Mouse (Mus musculus) midbrain, embryonic 12.5 days (tissue): ENCODE data around the gene Gm10134. TPM values are rescaled to one million over a fixed set of nuclear protein-coding genes. Genes with fewer than 3 reads are reported as not detected.
A peak's percentile ranks its signal among the peaks of the same experiment; 100 is the strongest.
"Not testable (repeated sequence)": the region's sequence is repeated elsewhere in the genome, so short reads cannot be mapped to it uniquely, and the experiment has no call there.

Experiments used
- ATAC-seq: fragments of 200-750 bp; cut with Nextera tagmentation; 2 replicates; pipeline ENCODE4 v1.8.0; 2017; ENCODE audit warnings: low read depth, moderate TSS enrichment, moderate library complexity; ENCODE audit not compliant: low FRiP score
- H3K27ac ChIP-seq: fragments of 300-500 bp; sonication (generic); replicated peaks from 2 replicates; pipeline ENCODE4 v1.5.1; 2016; ENCODE audit warnings: mild to moderate bottlenecking
- H3K27me3 ChIP-seq: fragments of 300-500 bp; sonication (generic); 2 replicates; pipeline ENCODE4 v1.6.1; 2016; ENCODE audit warnings: mild to moderate bottlenecking
- H3K36me3 ChIP-seq: fragments of 300-500 bp; sonication (generic); 2 replicates; pipeline ENCODE4 v1.6.1; 2016
- H3K4me1 ChIP-seq: fragments of 300-500 bp; sonication (generic); 2 replicates; pipeline ENCODE4 v1.6.1; 2016
- H3K4me2 ChIP-seq: fragments of 300-500 bp; sonication (generic); replicated peaks from 2 replicates; pipeline ENCODE4 v1.6.1; 2016; ENCODE audit warnings: mild to moderate bottlenecking, moderate library complexity
- H3K4me3 ChIP-seq: fragments of 300-500 bp; sonication (generic); 2 replicates; pipeline ENCODE4 v1.5.1; 2016; ENCODE audit warnings: mild to moderate bottlenecking
- H3K9ac ChIP-seq: fragments of 300-500 bp; sonication (generic); replicated peaks from 2 replicates; pipeline ENCODE4 v1.6.1; 2016; ENCODE audit warnings: mild to moderate bottlenecking, moderate library complexity
- H3K9me3 ChIP-seq: fragments of 300-500 bp; sonication (generic); 2 replicates; pipeline ENCODE4 v1.6.1; 2016; ENCODE audit warnings: mild to moderate bottlenecking
- WGBS: fragments of 180-500 bp; shearing (Covaris S2); methylation state at CpG from one replicate; pipeline ENCODE4 v1.1.7; 2016; 5-methylcytosine and 5-hydroxymethylcytosine counted together
- polyA plus RNA-seq: library from polyadenylated mRNA; unstranded; fragments of >200 nt; fragmentation: Nextera tagmentation; extraction: Ambion mirVana; gene quantifications from 2 replicates; pipeline ENCODE4 v1.2.1, GENCODE M21; 2016

The Gm10134 gene
- 1.5 TPM in 1 of 2 replicates, not detected in the other for polyA plus RNA-seq

DNA sequence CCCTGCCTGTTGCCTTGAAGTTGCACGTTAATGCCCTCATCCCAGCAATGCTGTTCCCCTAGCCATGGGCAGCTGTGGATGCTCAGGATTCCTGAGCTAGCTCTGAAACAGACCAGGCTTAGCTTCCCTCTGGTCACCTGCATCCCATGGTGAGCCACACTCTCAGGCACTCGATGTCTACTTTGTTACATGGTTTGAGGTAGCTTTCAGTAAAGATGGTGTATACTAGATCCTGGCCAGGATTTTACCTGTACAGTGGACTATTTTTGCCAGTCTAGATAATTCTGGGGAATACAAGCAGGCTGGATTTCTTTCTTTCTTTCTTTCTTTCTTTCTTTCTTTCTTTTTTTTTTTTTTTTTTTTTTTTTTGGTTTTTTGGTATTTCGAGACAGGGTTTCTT, at the start of gene Gm10134:
TSS of gene Gm10134 (plus strand) at position 301 of the 400 bp plus-strand sequence.
- no peaks in the 10 kb centered on the region for H3K9me3 ChIP-seq
- no peak within 1 kb of the TSS for H3K4me3 ChIP-seq
- no peaks in the 10 kb centered on the region for H3K36me3 ChIP-seq
- H3K9ac ChIP-seq = no peak within 1 kb of the TSS
- no peaks in the 10 kb centered on the region for H3K4me1 ChIP-seq
- no peak within 1 kb of the TSS for H3K4me2 ChIP-seq
- H3K27me3 ChIP-seq = 0 out of 2 replicates have a peak, but pooled peaks cover 1% of the 10 kb centered on the region
- ATAC-seq = no peak
- H3K27ac ChIP-seq = no peak within 1 kb of the TSS
- 84% methylated on average over 3 of the region's 3 CpGs for WGBS

DNA sequence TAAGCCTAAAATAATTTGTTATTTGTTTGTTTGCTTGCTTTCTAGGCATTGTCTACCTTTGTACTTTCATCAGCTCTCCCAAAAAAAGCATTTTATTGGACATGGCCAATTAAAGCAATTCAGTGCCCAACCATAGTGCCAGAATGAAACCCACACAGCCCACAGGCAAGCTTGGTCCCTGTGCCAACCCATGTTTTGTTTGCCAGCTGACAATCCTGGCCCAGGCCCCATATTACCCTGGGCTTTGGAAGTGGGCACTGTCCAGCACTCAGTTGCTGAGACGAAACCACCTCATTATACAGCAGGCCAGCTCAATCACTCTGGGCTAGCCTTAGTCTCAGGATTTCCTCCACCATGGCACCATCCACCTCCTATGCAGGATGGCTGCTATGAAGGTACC, 49.3 kb upstream of the Gm10134 start:
- no peaks in the 10 kb centered on the region for H3K4me1 ChIP-seq
- no peak overlapping the region for H3K4me3 ChIP-seq
- H3K36me3 ChIP-seq = peaks cover 14% of the 10 kb centered on the region
- 65% methylated on average over 1 of the region's 1 CpGs for WGBS
- no peaks in the 10 kb centered on the region for H3K27me3 ChIP-seq
- H3K27ac ChIP-seq = no peak overlapping the region
- no peak overlapping the region for H3K9ac ChIP-seq
- no peaks in the 10 kb centered on the region for H3K9me3 ChIP-seq
- no peak for ATAC-seq
- no peak overlapping the region for H3K4me2 ChIP-seq

DNA sequence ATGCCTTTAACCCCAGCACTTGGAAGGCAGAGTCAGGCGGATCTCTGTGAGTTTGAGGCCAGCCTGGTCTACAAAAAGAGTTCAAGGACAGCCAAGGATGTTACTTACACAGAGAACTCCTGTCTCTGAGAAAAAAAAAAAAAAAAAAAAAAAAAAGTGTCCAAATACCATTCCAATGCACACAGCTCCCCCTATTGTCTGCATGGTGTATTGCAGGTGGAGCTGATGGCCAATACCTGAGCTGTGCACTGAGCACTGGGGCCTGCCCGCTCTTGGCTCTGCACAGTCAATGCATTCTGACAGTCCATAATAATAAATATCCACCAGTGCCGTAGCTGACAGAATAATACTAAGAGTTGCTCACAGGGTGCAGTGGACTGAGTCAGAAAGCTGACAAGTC, 42.0 kb upstream of the Gm10134 start:
- 47% methylated on average over 3 of the region's 3 CpGs for WGBS
- Histone ChIP-seq H3K27me3 (peaks cover 16% of the 10 kb centered on the region), H3K4me2 (no peak overlapping the region), H3K4me1 (peaks cover 22% of the 10 kb centered on the region), H3K9me3 (no peaks in the 10 kb centered on the region), H3K4me3 (no peak overlapping the region), H3K9ac (no peak overlapping the region), H3K36me3 (0 out of 2 replicates have a peak, but pooled peaks cover 2% of the 10 kb centered on the region), H3K27ac (no peak overlapping the region)
- ATAC-seq = no peak

DNA sequence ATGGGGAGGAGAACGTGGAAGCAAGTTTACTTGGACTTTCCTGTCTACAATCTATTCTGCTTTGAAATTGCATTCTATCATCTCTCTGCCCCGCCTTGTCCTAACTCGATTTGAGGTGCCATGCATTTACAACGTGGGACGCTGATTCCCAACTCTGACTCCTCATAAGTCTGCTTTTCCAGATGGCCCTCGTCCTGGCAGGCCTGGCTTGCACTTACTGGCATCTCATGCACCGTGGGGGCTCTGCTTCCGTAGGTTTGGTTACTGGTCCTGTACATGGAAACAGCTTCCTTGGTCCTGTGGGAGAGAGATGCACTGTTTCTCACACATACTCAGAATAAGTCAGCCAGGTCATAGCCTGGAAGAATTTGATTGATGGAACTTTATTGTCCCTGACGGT, 41.0 kb upstream of the Gm10134 start:
- 79% methylated on average over 9 of the region's 9 CpGs for WGBS
- no peak for ATAC-seq
- H3K27me3 ChIP-seq = peaks cover 16% of the 10 kb centered on the region
- no peak overlapping the region for H3K9ac ChIP-seq
- no peak overlapping the region for H3K27ac ChIP-seq
- H3K9me3 ChIP-seq = no peaks in the 10 kb centered on the region
- no peak overlapping the region for H3K4me3 ChIP-seq
- peaks cover 22% of the 10 kb centered on the region for H3K4me1 ChIP-seq
- no peak overlapping the region for H3K4me2 ChIP-seq
- H3K36me3 ChIP-seq = peaks cover 12% of the 10 kb centered on the region

DNA sequence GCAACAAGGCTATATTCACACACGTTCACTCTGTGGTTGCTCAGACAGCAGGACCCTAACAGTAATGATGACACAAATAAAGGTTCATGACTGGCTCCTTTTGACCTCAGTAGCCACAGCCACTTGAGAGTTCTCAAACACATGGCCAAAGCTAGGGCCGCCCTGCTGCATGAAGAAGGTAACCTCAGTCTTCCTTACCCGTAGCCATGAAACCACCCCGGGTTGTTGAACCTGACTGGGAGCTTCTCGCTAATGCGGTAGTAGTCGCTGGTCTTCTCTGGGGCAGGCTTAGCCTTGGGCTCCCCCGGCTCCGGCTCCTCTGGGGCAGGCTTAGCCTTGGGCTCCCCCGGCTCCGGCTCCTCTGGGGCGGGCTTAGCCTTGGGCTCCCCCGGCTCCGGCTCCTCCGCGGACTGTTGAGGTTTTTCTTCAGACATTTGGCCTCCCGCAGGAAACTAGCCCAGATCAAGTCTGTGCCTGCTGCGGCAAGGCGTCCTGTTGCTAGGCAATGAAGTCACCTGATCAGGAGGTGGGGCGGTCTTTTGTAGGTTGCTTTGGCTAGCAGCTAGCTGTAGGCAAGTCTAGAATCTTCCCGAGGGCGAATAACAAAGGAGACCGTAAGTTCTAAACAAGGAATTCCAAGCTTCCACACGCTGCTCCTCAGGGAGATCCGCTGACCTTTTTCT, 39.9 kb upstream of the Gm10134 start, which contains the start of gene 1700007K13Rik:
TSS of gene 1700007K13Rik (minus strand) at position 497 of the 683 bp plus-strand sequence.
- WGBS = 4% methylated on average over 25 of the region's 25 CpGs
- no peak within 1 kb of the TSS for H3K27ac ChIP-seq
- peaks cover 16% of the 10 kb centered on the region for H3K27me3 ChIP-seq
- H3K36me3 ChIP-seq = peaks cover 23% of the 10 kb centered on the region
- H3K9ac ChIP-seq = peak within 1 kb of the TSS; percentile 41; the same call in 1 of the 2 replicates
- peak; percentile 48; the same call in 1 of the 2 replicates for ATAC-seq
- H3K9me3 ChIP-seq = no peaks in the 10 kb centered on the region
- peak within 1 kb of the TSS; percentile 56 for H3K4me2 ChIP-seq
- H3K4me3 ChIP-seq = peak within 1 kb of the TSS; percentile 27
- H3K4me1 ChIP-seq = peaks cover 22% of the 10 kb centered on the region

DNA sequence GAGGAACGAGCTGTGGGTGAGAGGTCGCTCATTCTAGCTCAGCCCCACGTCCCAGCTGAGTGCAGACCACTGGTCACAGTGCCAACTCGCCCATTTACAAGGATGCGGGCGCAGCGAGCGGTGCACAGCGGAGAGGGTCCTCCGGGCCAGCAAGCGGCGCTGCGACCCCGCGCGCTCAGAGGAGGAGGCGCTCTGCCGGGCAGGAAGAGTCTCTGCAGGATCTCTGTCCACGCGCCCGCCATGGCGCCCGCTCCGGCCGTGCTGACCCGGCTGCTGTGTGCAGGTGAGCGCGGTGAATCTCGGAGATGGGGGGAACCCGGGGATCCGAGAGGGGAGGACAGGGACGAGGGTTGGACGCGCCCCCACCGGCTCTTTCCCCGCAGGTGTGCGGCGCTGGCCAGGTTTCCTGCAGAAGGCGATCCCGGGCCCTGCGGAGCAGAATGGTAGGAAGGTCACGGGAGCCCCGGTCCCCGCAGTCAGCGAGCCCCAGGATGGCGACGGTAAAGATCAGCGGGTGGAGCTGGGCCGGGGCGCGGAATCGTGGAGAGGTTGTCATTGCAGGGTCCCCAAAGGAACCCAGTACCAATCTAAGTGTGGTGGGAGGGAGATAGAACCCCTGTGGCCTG, 37.9 kb upstream of the Gm10134 start, which contains the start of gene Mrps2:
TSS of gene Mrps2 (plus strand) at position 207 of the 626 bp plus-strand sequence.
- Histone ChIP-seq H3K9me3 (no peaks in the 10 kb centered on the region; the same call in 1 of the 2 replicates), H3K4me1 (peaks cover 22% of the 10 kb centered on the region), H3K4me2 (peak within 1 kb of the TSS; percentile 83), H3K9ac (peak within 1 kb of the TSS; percentile 90), H3K4me3 (peak within 1 kb of the TSS; percentile 75), H3K27me3 (peaks cover 16% of the 10 kb centered on the region), H3K36me3 (peaks cover 43% of the 10 kb centered on the region), H3K27ac (no peak within 1 kb of the TSS)
- peak; percentile 88 for ATAC-seq
- WGBS = under 1% methylated on average over 51 of the region's 52 CpGs

DNA sequence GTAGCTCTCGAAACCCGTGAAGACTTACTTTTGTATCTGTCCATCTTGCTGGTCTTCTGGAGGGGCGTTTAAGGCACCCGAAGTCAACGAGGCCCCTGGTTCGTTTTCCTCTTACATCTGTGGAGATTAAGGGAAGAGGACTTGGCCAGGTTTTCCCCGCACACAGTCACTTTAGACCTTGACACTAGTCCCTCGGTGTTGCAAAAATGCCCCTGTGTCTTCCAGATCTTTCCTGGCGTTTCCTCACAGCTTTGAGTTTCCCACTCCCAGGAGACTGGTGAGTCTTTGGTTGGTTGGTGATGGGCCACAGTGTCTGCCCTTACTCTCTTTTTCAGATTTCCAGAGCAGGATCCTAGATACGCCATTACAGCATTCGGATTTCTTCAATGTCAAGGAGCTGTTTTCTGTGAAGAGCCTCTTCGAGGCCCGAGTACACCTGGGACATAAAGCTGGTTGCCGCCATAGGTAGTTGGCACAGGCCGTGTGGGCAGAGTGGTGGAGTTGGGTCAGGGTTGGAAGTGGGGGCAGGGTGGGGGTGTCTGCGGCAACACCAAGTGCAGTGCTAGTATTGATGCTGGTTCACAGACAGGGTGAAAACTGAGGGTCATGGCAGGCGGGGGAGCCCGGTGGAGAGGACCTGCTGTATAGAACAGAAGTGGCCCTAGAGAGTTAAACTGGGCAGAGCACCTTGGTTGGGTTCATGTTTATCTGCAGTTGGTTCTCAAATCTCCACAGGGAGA, 37.2 kb upstream of the Gm10134 start:
- ATAC-seq = no peak
- 54% methylated on average over 18 of the region's 18 CpGs for WGBS

DNA sequence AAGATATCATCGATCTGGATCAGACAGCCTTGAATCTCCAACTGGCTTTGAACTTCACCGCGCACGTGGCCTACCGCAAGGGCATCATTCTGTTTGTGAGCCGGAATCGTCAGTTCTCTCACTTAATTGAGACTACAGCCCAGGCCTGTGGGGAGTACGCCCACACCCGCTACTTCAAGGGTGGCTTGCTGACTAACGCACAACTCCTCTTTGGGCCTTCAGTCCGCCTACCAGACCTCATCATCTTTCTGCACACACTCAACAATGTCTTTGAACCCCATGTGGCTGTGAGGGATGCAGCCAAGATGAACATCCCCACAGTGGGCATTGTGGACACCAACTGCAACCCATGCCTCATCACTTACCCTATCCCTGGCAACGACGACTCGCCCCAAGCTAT, 36.4 kb upstream of the Gm10134 start:
- Histone ChIP-seq H3K4me3 (no peak overlapping the region), H3K27me3 (peaks cover 16% of the 10 kb centered on the region), H3K27ac (no peak overlapping the region), H3K9ac (no peak overlapping the region), H3K36me3 (peaks cover 46% of the 10 kb centered on the region), H3K9me3 (no peaks in the 10 kb centered on the region; the same call in 1 of the 2 replicates), H3K4me1 (peaks cover 22% of the 10 kb centered on the region), H3K4me2 (no peak overlapping the region)
- 97% methylated on average over 14 of the region's 14 CpGs for WGBS
- ATAC-seq = no peak

More for the DNA sequence above, 37.2 kb upstream of the Gm10134 start:
- Histone ChIP-seq H3K4me2 (peak overlapping the region; percentile 83), H3K9ac (peak overlapping the region; percentile 90), H3K27me3 (peaks cover 16% of the 10 kb centered on the region), H3K4me3 (peak overlapping the region; percentile 75), H3K4me1 (peaks cover 22% of the 10 kb centered on the region), H3K9me3 (no peaks in the 10 kb centered on the region; the same call in 1 of the 2 replicates), H3K27ac (no peak overlapping the region), H3K36me3 (peaks cover 46% of the 10 kb centered on the region)

DNA sequence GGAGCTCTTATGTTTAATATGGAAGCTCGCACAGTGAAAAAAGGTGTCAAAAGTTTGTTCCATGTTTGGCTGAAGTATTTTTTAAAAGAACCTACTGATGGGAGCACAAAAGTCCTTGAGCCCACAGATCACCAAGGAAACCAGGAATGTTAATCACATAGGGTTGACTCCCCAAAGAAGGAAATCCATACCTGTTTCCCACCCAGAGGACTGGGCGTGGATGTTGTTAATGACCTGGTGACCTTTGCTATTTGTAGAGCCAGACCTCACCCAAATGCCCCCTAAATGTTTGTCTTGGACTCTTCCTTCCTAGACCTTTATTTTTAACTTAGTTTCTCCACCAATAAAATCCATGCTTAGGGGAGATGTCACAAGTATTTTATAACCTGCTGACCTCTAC, 35.3 kb upstream of the Gm10134 start:
- Histone ChIP-seq H3K27ac (no peak overlapping the region), H3K4me3 (no peak overlapping the region), H3K27me3 (0 out of 2 replicates have a peak, but pooled peaks cover 4% of the 10 kb centered on the region), H3K4me2 (no peak overlapping the region), H3K9me3 (no peaks in the 10 kb centered on the region; the same call in 1 of the 2 replicates), H3K9ac (no peak overlapping the region), H3K4me1 (peaks cover 18% of the 10 kb centered on the region), H3K36me3 (peaks cover 46% of the 10 kb centered on the region)
- ATAC-seq = no peak
- 87% methylated on average over 2 of the region's 2 CpGs for WGBS

DNA sequence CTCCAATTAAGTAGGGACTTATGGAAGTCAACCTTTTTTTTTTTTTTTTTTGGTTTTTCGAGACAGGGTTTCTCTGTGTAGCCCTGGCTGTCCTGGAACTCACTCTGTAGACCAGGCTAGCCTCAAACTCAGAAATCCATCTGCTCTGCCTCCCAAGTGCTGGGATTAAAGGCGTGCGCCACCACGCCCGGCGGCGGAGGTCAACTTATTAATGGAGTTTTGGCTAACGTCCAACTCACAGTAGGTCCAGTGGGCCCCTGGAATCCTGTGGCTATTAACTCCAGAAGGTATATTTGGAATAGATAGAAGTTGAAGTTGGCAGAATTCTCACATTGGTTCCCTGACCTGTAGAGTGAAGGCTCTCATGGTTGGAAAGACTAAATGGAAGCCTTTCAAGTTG, 33.9 kb upstream of the Gm10134 start:
- not testable (repeated sequence) for H3K9me3 ChIP-seq, ATAC-seq, H3K4me2 ChIP-seq, H3K4me1 ChIP-seq, H3K9ac ChIP-seq, H3K27ac ChIP-seq, H3K27me3 ChIP-seq, H3K4me3 ChIP-seq
- peaks cover 46% of the 10 kb centered on the region for H3K36me3 ChIP-seq
- WGBS = 91% methylated on average over 8 of the region's 8 CpGs

DNA sequence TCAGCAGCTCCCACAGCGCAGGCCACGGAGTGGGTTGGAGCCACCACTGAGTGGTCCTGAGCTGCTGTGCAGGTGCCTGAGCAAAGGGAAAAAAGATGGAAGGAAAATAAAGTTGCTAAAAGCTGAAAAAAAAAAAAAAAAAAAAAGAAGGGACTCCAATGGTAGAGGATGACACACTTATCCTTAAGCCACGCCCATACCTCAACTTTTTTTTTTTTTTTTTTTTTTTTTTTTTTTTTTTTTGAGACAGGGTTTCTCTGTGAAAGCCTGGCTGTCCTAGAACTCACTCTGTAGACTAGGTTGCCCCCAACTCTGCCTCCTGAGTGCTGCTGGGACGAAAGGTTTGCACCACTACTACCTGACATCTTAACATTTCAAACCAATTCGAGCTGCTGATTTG, 27.9 kb upstream of the Gm10134 start:
- H3K4me3 ChIP-seq, H3K27ac ChIP-seq, H3K36me3 ChIP-seq, H3K4me1 ChIP-seq, H3K4me2 ChIP-seq, H3K27me3 ChIP-seq, ATAC-seq, H3K9me3 ChIP-seq, H3K9ac ChIP-seq: not testable (repeated sequence)
- WGBS = 90% methylated on average over 5 of the region's 5 CpGs
